Mouse (Mus musculus): ENCODE measurements around the gene Clec16a.

Clec16a gene

DNA sequence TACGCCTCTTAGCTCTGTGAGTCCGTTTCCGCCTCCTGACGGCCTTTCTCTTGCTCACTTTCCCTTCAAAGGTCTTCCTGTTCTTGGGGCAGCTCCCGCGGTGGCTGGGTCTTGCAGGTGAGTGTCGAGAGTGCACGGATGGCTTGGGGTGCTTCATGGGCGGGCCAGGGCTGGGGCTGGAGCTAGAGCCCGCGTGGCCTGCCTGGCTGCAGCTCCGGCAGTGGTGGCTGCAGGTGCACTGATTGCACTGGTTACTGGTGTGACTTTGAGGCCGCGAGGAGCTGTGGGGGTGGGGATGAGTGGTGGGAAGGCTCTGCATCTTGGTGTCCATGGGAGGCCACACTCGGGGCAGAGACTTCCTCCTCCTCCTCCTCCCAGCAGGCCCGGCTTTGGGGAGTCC lies 243.1 kb downstream of the Clec16a start, which contains the start of gene Tnp2:
Gene Tnp2, minus strand, starts transcription at position 390 of the 400 bp plus-strand sequence.
- no peak for DNase-seq (ENCODE audit: low spot score)

GRCm38 (mm10) chr16:10788866-10789265 lies 243.7 kb downstream of the Clec16a start:
- DNase-seq (ENCODE audit: low spot score), result no peak

DNA sequence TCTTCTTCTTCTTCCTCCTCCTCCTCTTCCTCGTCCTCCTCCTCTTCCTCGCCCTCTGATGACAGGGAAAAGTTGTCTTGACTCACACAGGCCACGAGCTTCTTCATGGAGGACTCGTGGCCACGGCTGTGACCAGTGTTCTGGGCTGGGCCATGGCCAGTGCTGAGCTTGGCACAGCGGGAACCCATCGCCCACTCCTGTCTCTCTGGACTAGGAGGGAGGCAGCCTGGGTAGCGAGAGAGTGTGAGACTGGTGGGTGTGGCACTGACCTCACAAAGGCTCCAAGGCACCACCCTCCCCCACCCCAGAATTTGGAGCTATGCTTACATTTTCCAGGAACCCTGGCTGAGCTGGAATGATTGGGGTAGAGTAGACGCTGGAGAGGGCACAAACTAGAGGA lies 245.6 kb downstream of the Clec16a start, which contains the start of gene Prm3:
Gene Prm3, minus strand, starts transcription at position 213 of the 400 bp plus-strand sequence.
- no peak for DNase-seq (ENCODE audit: low spot score)
